Mouse (Mus musculus) MEL (cell line): Measurements from ENCODE around the gene Epc2.

Experiments
- BHLHE40 ChIP-seq: IDR thresholded peaks from 2 replicates; pipeline ENCODE4 v1.6.1; 2012; ENCODE audit warnings: low read depth, mild to moderate bottlenecking, inconsistent platforms, low read length, improper control_type of control experiment, borderline replicate concordance
- CTCF ChIP-seq, 3 experiments: IDR thresholded peaks in 2 of 3; conservative IDR thresholded peaks in 1 of 3; 2 replicates each; pipeline ENCODE4 v1.5.1; 2011 to 2012; ENCODE audit warnings: low read length in 3 of 3, low read depth in 2 of 3, mild to moderate bottlenecking in 2 of 3, improper control_type of control experiment in 1 of 3, inconsistent platforms in 1 of 3, mixed read lengths in 1 of 3, moderate library complexity in 1 of 3; ENCODE audit not compliant: control insufficient read depth in 1 of 3, insufficient read depth in 1 of 3, poor library complexity in 1 of 3, severe bottlenecking in 1 of 3
- E2F4 ChIP-seq: IDR thresholded peaks from 2 replicates; pipeline ENCODE4 v1.6.1; 2011; ENCODE audit warnings: low read depth, low read length, improper control_type of control experiment, borderline replicate concordance
- ELF1 ChIP-seq: IDR thresholded peaks from 2 replicates; pipeline ENCODE4 v1.6.1; 2014; ENCODE audit warnings: low read depth, mild to moderate bottlenecking, inconsistent platforms, low read length, improper control_type of control experiment, moderate library complexity
- GATA1 ChIP-seq: IDR thresholded peaks from 2 replicates; pipeline ENCODE4 v1.6.1; 2011; ENCODE audit warnings: low read depth, low read length, improper control_type of control experiment
- HCFC1 ChIP-seq: IDR thresholded peaks from 2 replicates; pipeline ENCODE4 v1.6.1; 2012; ENCODE audit warnings: low read depth, mild to moderate bottlenecking, inconsistent platforms, low read length, improper control_type of control experiment, moderate library complexity
- MAFK ChIP-seq: IDR thresholded peaks from 2 replicates; pipeline ENCODE4 v1.6.1; 2011; ENCODE audit warnings: low read depth, mild to moderate bottlenecking, low read length, improper control_type of control experiment, borderline replicate concordance
- MAZ ChIP-seq: IDR thresholded peaks from 2 replicates; pipeline ENCODE4 v1.6.1; 2012; ENCODE audit warnings: low read depth, mild to moderate bottlenecking, inconsistent platforms, low read length, improper control_type of control experiment
- MYB ChIP-seq: IDR thresholded peaks from 2 replicates; pipeline ENCODE4 v1.6.1; 2011; ENCODE audit warnings: mild to moderate bottlenecking, low read depth, low read length, improper control_type of control experiment
- POLR2A ChIP-seq, 2 experiments: IDR thresholded peaks; 2 replicates each; pipeline ENCODE4 v1.6.1; 2011 to 2012; ENCODE audit warnings: low read length in 2 of 2, mild to moderate bottlenecking in 2 of 2, control low read depth in 1 of 2, improper control_type of control experiment in 1 of 2, low read depth in 1 of 2, moderate library complexity in 1 of 2; ENCODE audit not compliant: control insufficient read depth in 1 of 2, insufficient read depth in 1 of 2, poor library complexity in 1 of 2
- TCF12 ChIP-seq: IDR thresholded peaks from 2 replicates; pipeline ENCODE4 v1.6.1; 2014; ENCODE audit warnings: low read depth, mild to moderate bottlenecking, inconsistent platforms, low read length, improper control_type of control experiment, moderate library complexity
- ZMIZ1 ChIP-seq: IDR thresholded peaks from 2 replicates; pipeline ENCODE4 v1.6.1; 2012; ENCODE audit warnings: low read depth, mild to moderate bottlenecking, inconsistent platforms, low read length, improper control_type of control experiment, moderate library complexity

DNA sequence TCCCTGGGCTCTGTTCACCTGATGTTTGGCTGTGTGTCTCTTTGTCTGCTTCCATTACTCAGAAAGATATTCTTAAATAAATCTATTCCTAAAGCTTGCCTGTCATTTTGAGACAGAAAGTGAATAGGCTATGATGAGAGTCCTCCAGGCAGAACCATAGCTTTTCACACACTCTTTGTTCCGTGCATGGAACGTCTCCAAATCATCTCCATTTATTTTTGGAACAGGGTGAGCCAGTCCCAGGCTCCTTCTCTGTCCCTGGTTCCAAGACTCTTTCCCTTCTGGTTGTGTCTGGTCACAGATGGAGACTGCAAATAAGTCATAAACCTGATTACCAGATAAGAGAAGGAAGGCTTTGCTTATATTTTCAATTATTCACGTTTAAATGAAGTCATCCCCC, 145.0 kb downstream of the Epc2 start:
- TF ChIP-seq CTCF (IDR thresholded peaks at IDR 0.05 in 2 of 3, conservative IDR thresholded peaks at IDR 0.05 in 1 of 3; ENCODE audit: control insufficient read depth in 1 of 3, insufficient read depth in 1 of 3, low read depth in 2 of 3, low read length in 3 of 3, poor library complexity in 1 of 3, severe bottlenecking in 1 of 3) (no peak), ELF1 (no peak), POLR2A (IDR thresholded peaks at IDR 0.05; ENCODE audit: control insufficient read depth in 1 of 2, insufficient read depth in 1 of 2, low read depth in 1 of 2, low read length in 2 of 2, poor library complexity in 1 of 2) (no peak), ZMIZ1 (no peak), GATA1 (no peak), E2F4 (no peak), HCFC1 (no peak), MAZ (no peak), MYB (no peak), BHLHE40 (no peak), TCF12 (no peak), MAFK (no peak)
